Comparison of ENCODE assay signal across 12 mouse cellular contexts in the genomic region with DNA sequence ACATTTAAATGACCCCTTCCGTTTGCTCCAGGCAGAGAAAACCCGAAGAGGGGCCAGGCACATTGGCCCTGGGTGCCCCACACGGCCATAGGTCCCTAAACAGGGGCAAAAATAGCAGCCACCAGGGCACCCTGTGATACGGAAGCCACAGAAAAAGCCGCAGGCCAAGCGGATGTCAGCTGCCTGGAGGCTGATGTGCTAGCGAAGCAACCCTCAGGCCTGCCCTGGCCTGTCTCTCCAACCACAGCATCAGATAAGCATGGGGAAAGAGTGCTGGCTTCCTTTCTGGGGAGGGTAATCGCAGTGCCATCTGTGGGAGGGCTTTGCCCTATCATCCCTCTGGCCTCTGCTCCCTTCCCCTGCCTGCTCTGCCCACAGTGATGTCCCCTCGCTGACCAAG. TPM values are rescaled to one million over a fixed set of nuclear protein-coding genes. Genes with fewer than 3 reads are reported as not detected.
A peak's percentile ranks its signal among the peaks of the same experiment; 100 is the strongest.
DNase-seq lines count a peak whose midpoint lies in the region; ATAC-seq and TF ChIP-seq lines count a peak whose summit lies in the region.
"Had no signal": no experiment of that assay in that cellular context is flagged by ENCODE, and none has a peak within 500 bp of the region (broad histone marks: within the 10 kb centered on the region; RNA-seq: fewer than 3 reads in every experiment).

No protein-coding gene starts in this region.

- no peak overlapping the region for H3ac ChIP-seq in myocyte (ENCODE audit: control insufficient read depth, insufficient read length)

- peaks cover 3% of the 10 kb centered on the region; the same call in 1 of the 2 replicates for H3K4me1 ChIP-seq in cerebellum, adult 2 months (ENCODE audit: control insufficient read depth, insufficient read depth, low read length)

- WGBS in cerebellum, adult 2 months, result 92% methylated on average over 9 of the region's 9 CpGs

- H3K4me2 ChIP-seq in myocyte (ENCODE audit: low read depth), result peak overlapping the region; percentile 52
- H3K4me2 ChIP-seq: lung, embryonic 14.5 days; neural tube, embryonic 13.5 days; stomach, embryonic 15.5 days had no signal

- no peaks in the 10 kb centered on the region for H3K79me2 ChIP-seq in myocyte (ENCODE audit: control insufficient read depth, insufficient read depth)

- H3K4me3 ChIP-seq in myocyte, result no peak overlapping the region
- H3K4me3 ChIP-seq in cerebellum, adult 2 months (replicated peaks; ENCODE audit: insufficient read depth, low read depth, low read length), result no peak overlapping the region
- H3K4me3 ChIP-seq: neural tube, embryonic 13.5 days; stomach, embryonic 15.5 days had no signal

- H3K27ac ChIP-seq in cerebellum, adult 2 months (ENCODE audit: insufficient read depth, low read length), result no peak overlapping the region
- H3K27ac ChIP-seq: neural tube, embryonic 13.5 days; stomach, embryonic 15.5 days had no signal

- peaks cover 38% of the 10 kb centered on the region for H3K27me3 ChIP-seq in myocyte (ENCODE audit: control insufficient read depth, insufficient read depth, insufficient read length)
- H3K27me3 ChIP-seq in cerebellum, adult 2 months (ENCODE audit: control insufficient read depth, insufficient read depth, low read length), result no peaks in the 10 kb centered on the region
- H3K27me3 ChIP-seq: stomach, embryonic 15.5 days had no signal

- no peak for TF ChIP-seq CTCF in cerebellum, adult 2 months (IDR thresholded peaks at IDR 0.05; ENCODE audit: borderline replicate concordance, insufficient read depth, low read depth, low read length)

- H3K36me3 ChIP-seq in myocyte (ENCODE audit: control insufficient read depth, insufficient read depth), result no peaks in the 10 kb centered on the region
- H3K36me3 ChIP-seq: neural tube, embryonic 13.5 days; stomach, embryonic 15.5 days had no signal

- peak; percentile 55 to 56 for DNase-seq in right cerebral cortex, postnatal 10 days (ENCODE audit: low spot score in 2 of 2)
- DNase-seq in right cerebral cortex, postnatal 36 days (ENCODE audit: low spot score in 2 of 2), result no peak
- peak; percentile 67 for DNase-seq in urinary bladder, postnatal 25 days (ENCODE audit: low spot score)
- no peak for DNase-seq in adrenal gland, adult (ENCODE audit: inconsistent age in 2 of 2, low spot score in 1 of 2)
- DNase-seq in cerebellum, adult 2 months, result no peak
- DNase-seq: cerebellum, adult 11-12 months; lung, embryonic 14.5 days had no signal

- ATAC-seq in granulocyte monocyte progenitor cell, adult 5-6 weeks (replicated peaks; ENCODE audit: poor library complexity, severe bottlenecking), result peak; percentile 91
- ATAC-seq in erythroid progenitor cell, adult 5-6 weeks (replicated peaks; ENCODE audit: low FRiP score, poor library complexity, severe bottlenecking), result no peak

- no peak for TF ChIP-seq POLR2A in myocyte (IDR thresholded peaks at IDR 0.05; ENCODE audit: insufficient read length, low read depth)
- no peak for TF ChIP-seq POLR2A in cerebellum, adult 2 months (IDR thresholded peaks at IDR 0.05; ENCODE audit: borderline replicate concordance, insufficient read depth, low read length)

TF ChIP-seq in myocyte, 11 proteins besides CTCF, POLR2A, EP300 and RAD21:
- TF ChIP-seq MYOD1 (IDR thresholded peaks at IDR 0.05; ENCODE audit: control insufficient read depth in 1 of 3, insufficient read length in 2 of 3, low read depth in 2 of 3) (peak in 1 of 3 experiments; percentile 74), MYOG (IDR thresholded peaks at IDR 0.05; ENCODE audit: control insufficient read depth in 1 of 3, insufficient read depth in 1 of 3, insufficient read length in 2 of 3, low read depth in 2 of 3) (peak; percentile 68 to 97 (median 90)), REST (IDR thresholded peaks at IDR 0.05; ENCODE audit: insufficient read depth, insufficient read length) (no peak), POLR2AphosphoS2 (IDR thresholded peaks at IDR 0.05; ENCODE audit: insufficient read length, low read depth) (no peak), TCF12 (IDR thresholded peaks at IDR 0.05; ENCODE audit: insufficient read depth, poor library complexity, severe bottlenecking) (peak; percentile 90), CEBPB (IDR thresholded peaks at IDR 0.05; ENCODE audit: insufficient read depth, poor library complexity, severe bottlenecking) (peak; percentile 29; the same call in 1 of the 2 replicates), E2F4 (IDR thresholded peaks at IDR 0.05; ENCODE audit: insufficient read depth) (no peak), SRF (IDR thresholded peaks at IDR 0.05; ENCODE audit: control insufficient read depth, insufficient read length, low read depth) (peak; percentile 39), TCF3 (IDR thresholded peaks at IDR 0.05; ENCODE audit: insufficient read length, low read depth) (peak; percentile 93)

RNA-seq across cellular contexts. Expression of gene Tox2, which starts 26.1 kb away (rescaled TPM):
- total RNA-seq in granulocyte monocyte progenitor cell, adult 5-6 weeks (2014; fragmentation: Nextera tagmentation), result not detected in 2 replicates
- not detected in 2 replicates for total RNA-seq in granulocyte monocyte progenitor cell, adult 5-6 weeks (2017)
- 0.05 TPM for polyA plus RNA-seq in myocyte (2012; fragmentation: generic; extraction: Trizol)
- total RNA-seq in erythroid progenitor cell, adult 5-6 weeks (2015; ENCODE audit: low replicate concordance), result not detected in 2 replicates
- not detected in 2 replicates for total RNA-seq in erythroid progenitor cell, adult 5-6 weeks (2017; ENCODE audit: low replicate concordance)
- polyA plus RNA-seq in cerebellum, adult 2 months (2012; rRNA removed), result 23.6 and 27.3 TPM in 2 replicates

Comparison
In these comparisons a context has a peak if more than half of its experiments do, and no peak if none do; other contexts are left out.
1. DNase-seq: peak in right cerebral cortex, postnatal 10 days (2 of 2) and urinary bladder, postnatal 25 days (single experiment); none in right cerebral cortex, postnatal 36 days (0 of 2), adrenal gland, adult (0 of 2) and cerebellum, adult 2 months (0 of 2).